Mouse (Mus musculus): ENCODE measurements around the gene Hhipl1.

- TF ChIP-seq CTCF (IDR thresholded peaks at IDR 0.05; ENCODE audit: extremely low read depth, insufficient read depth, insufficient read length, insufficient replicate concordance) (no peak), POLR2A (IDR thresholded peaks at IDR 0.05; ENCODE audit: low read depth, low read length) (no peak)
Measured at GRCm38 (mm10) chr12:108309116-108309794, 3.2 kb downstream of the Hhipl1 start.

Data from spleen, adult 2 months (tissue).